16 mouse cellular contexts compared by ENCODE assay signal in genomic region chr8:77755441-77755840, GRCm38 (mm10). TPM values are rescaled to one million over a fixed set of nuclear protein-coding genes. Genes with fewer than 3 reads are reported as not detected.
DNase-seq lines count a peak whose midpoint lies in the region; ATAC-seq and TF ChIP-seq lines count a peak whose summit lies in the region.
"Had no signal": no experiment of that assay in that cellular context is flagged by ENCODE, and none has a peak within 500 bp of the region (broad histone marks: within the 10 kb centered on the region; RNA-seq: fewer than 3 reads in every experiment).

No protein-coding gene starts in this region.

- H3K27ac ChIP-seq in heart, embryonic 12.5 days (ENCODE audit: poor library complexity, severe bottlenecking), result 0 out of 2 replicates have a peak overlapping the region, but pooled peaks have one; percentile 0
- no peak overlapping the region for H3K27ac ChIP-seq in kidney, postnatal 0 days
- H3K27ac ChIP-seq: midbrain, embryonic 15.5 days had no signal

- H3K4me2 ChIP-seq in heart, embryonic 12.5 days, result no peak overlapping the region
- no peak overlapping the region for H3K4me2 ChIP-seq in kidney, postnatal 0 days (ENCODE audit: low read length)
- H3K4me2 ChIP-seq: liver, embryonic 11.5 days; midbrain, embryonic 15.5 days had no signal

- peaks cover 3% of the 10 kb centered on the region; the same call in 1 of the 2 replicates for H3K4me1 ChIP-seq in heart, embryonic 12.5 days (replicated peaks)
- H3K4me1 ChIP-seq in kidney, postnatal 0 days (replicated peaks; ENCODE audit: insufficient read depth, low read length), result no peaks in the 10 kb centered on the region
- H3K4me1 ChIP-seq: midbrain, embryonic 15.5 days had no signal

- H3K4me3 ChIP-seq in heart, embryonic 12.5 days, result no peak overlapping the region
- H3K4me3 ChIP-seq in kidney, postnatal 0 days (replicated peaks; ENCODE audit: low read depth, low read length), result no peak overlapping the region
- H3K4me3 ChIP-seq: midbrain, embryonic 15.5 days had no signal

- H3K9me3 ChIP-seq in heart, embryonic 12.5 days (replicated peaks), result no peaks in the 10 kb centered on the region
- H3K9me3 ChIP-seq in kidney, postnatal 0 days (replicated peaks; ENCODE audit: low read length), result no peaks in the 10 kb centered on the region
- H3K9me3 ChIP-seq: midbrain, embryonic 15.5 days had no signal

- H3K36me3 ChIP-seq in heart, embryonic 12.5 days, result no peaks in the 10 kb centered on the region
- H3K36me3 ChIP-seq in kidney, postnatal 0 days (ENCODE audit: insufficient read depth, low read length), result no peaks in the 10 kb centered on the region
- H3K36me3 ChIP-seq: midbrain, embryonic 15.5 days had no signal

- 52% methylated on average over 4 of the region's 4 CpGs for WGBS in heart, embryonic 12.5 days
- 16% methylated on average over 4 of the region's 4 CpGs for WGBS in kidney, postnatal 0 days

- H3K27me3 ChIP-seq in heart, embryonic 12.5 days (replicated peaks), result no peaks in the 10 kb centered on the region
- no peaks in the 10 kb centered on the region for H3K27me3 ChIP-seq in kidney, postnatal 0 days (ENCODE audit: insufficient read depth, low read length)
- H3K27me3 ChIP-seq: midbrain, embryonic 15.5 days had no signal

- no peak for ATAC-seq in heart, embryonic 12.5 days (ENCODE audit: insufficient number of reproducible peaks, low FRiP score)
- no peak for ATAC-seq in kidney, postnatal 0 days (replicated peaks; ENCODE audit: low FRiP score, low read depth)
- ATAC-seq: CD4-positive, CD25-positive, alpha-beta regulatory T cell, adult 4 months; inflammation-experienced regulatory T-cells, adult 6 months; midbrain, embryonic 15.5 days had no signal

- no peak for TF ChIP-seq CTCF in kidney, postnatal 0 days (IDR thresholded peaks at IDR 0.05; ENCODE audit: low read depth)

- H3K9ac ChIP-seq in heart, embryonic 12.5 days, result no peak overlapping the region
- H3K9ac ChIP-seq in kidney, postnatal 0 days (ENCODE audit: low read depth, low read length), result no peak overlapping the region
- H3K9ac ChIP-seq: midbrain, embryonic 15.5 days had no signal

- DNase-seq in heart, postnatal 4 days, result no peak
- peak; percentile 69 for DNase-seq in kidney, postnatal 0 days (ENCODE audit: low spot score)
- no peak for DNase-seq in kidney, adult 9 months
- DNase-seq in 3T3-L1 (ENCODE audit: low read depth, low spot score) (peak; percentile 52), NIH3T3 (ENCODE audit: low read depth) (peak; percentile 74)
- DNase-seq in urinary bladder, postnatal 36 days (ENCODE audit: low spot score in 2 of 2), result no peak
- DNase-seq: cerebellum, postnatal 14 days; gastrocnemius, postnatal 14 days; kidney, postnatal 14 days; right cerebral cortex, postnatal 14 days had no signal

RNA-seq across cellular contexts. Expression of gene Ednra, which starts 31.2 kb away (rescaled TPM):
- 42.0 and 45.6 TPM in 2 replicates for polyA plus RNA-seq in heart, embryonic 12.5 days (2016; fragmentation: Nextera tagmentation; extraction: Ambion mirVana)
- 10 to 100 TPM; 66.4 to 77.3 TPM for total RNA-seq in heart, postnatal 4 days (2021)
- polyA plus RNA-seq in kidney, postnatal 0 days (2015; fragmentation: Nextera tagmentation; extraction: Ambion mirVana), result 24.1 and 24.5 TPM in 2 replicates
- total RNA-seq: MEL had no signal
- polyA plus RNA-seq: CD4-positive, CD25-positive, alpha-beta regulatory T cell, adult 4 months; inflammation-experienced regulatory T-cells, adult 6 months had no signal

Comparison
In these comparisons a context has a peak if more than half of its experiments do, and no peak if none do; other contexts are left out.
1. DNase-seq: peak in kidney, postnatal 0 days (single experiment), 3T3-L1 (single experiment) and NIH3T3 (single experiment); none in heart, postnatal 4 days (single experiment), kidney, adult 9 months (single experiment) and urinary bladder, postnatal 36 days (0 of 2).